In genomic region chr3:96700376-96700775, GRCm38 (mm10) we compare ENCODE assay signal across 11 mouse cellular contexts. TPM values are rescaled to one million over a fixed set of nuclear protein-coding genes. Genes with fewer than 3 reads are reported as not detected.
DNase-seq lines count a peak whose midpoint lies in the region; ATAC-seq and TF ChIP-seq lines count a peak whose summit lies in the region.
"Had no signal": no experiment of that assay in that cellular context is flagged by ENCODE, and none has a peak within 500 bp of the region (broad histone marks: within the 10 kb centered on the region; RNA-seq: fewer than 3 reads in every experiment).

No protein-coding gene starts in this region.

- H3K9me3 ChIP-seq in lung, postnatal 0 days (ENCODE audit: low read length): no peaks in the 10 kb centered on the region
- H3K9me3 ChIP-seq in hindbrain, embryonic 10.5 days: no peaks in the 10 kb centered on the region
- H3K9me3 ChIP-seq: heart, embryonic 15.5 days had no signal

- no peak for ATAC-seq in lung, postnatal 0 days
- ATAC-seq: midbrain, embryonic 16.5 days had no signal

- peaks cover 22% of the 10 kb centered on the region for H3K36me3 ChIP-seq in lung, postnatal 0 days (ENCODE audit: insufficient read depth, low read length)
- H3K36me3 ChIP-seq in splenic B cell, adult 2 months (ENCODE audit: control insufficient read depth, insufficient read depth, low read length, poor library complexity, severe bottlenecking): no peaks in the 10 kb centered on the region
- H3K36me3 ChIP-seq in hindbrain, embryonic 10.5 days: peaks cover 60% of the 10 kb centered on the region

- no peak overlapping the region for H3K4me2 ChIP-seq in lung, postnatal 0 days (replicated peaks; ENCODE audit: low read depth, low read length)
- H3K4me2 ChIP-seq: heart, embryonic 15.5 days had no signal

- H3K9ac ChIP-seq in lung, postnatal 0 days (replicated peaks; ENCODE audit: low read depth): no peak overlapping the region
- H3K9ac ChIP-seq: heart, embryonic 15.5 days had no signal

- intact Hi-C loops in gastrocnemius, adult 2 months (cut with DNase I): loop anchor here (5.0 kb wide), 1 partner anchor 153 kb away; no protein-coding TSS in a partner anchor

- H3K27ac ChIP-seq in gastrocnemius, adult 2 months: no peak overlapping the region
- H3K27ac ChIP-seq in lung, postnatal 0 days (ENCODE audit: low read length): no peak overlapping the region
- H3K27ac ChIP-seq in hindbrain, embryonic 10.5 days: no peak overlapping the region
- H3K27ac ChIP-seq: heart, embryonic 15.5 days had no signal

- no peak for TF ChIP-seq EP300 in lung, postnatal 0 days (IDR thresholded peaks at IDR 0.05)

- H3K4me3 ChIP-seq in gastrocnemius, adult 2 months: no peak overlapping the region
- no peak overlapping the region for H3K4me3 ChIP-seq in lung, postnatal 0 days (ENCODE audit: low read depth, low read length)
- H3K4me3 ChIP-seq in hindbrain, embryonic 10.5 days: no peak overlapping the region
- H3K4me3 ChIP-seq: heart, embryonic 15.5 days had no signal

- DNase-seq in gastrocnemius, adult 2 months: no peak
- DNase-seq in gastrocnemius, adult 18-20 months (ENCODE audit: low spot score): no peak
- peak; percentile 65 for DNase-seq in lung, postnatal 0 days (ENCODE audit: low spot score)
- DNase-seq in lung, adult 18-20 months: no peak
- peak; percentile 42 for DNase-seq in brain, adult 2 months (ENCODE audit: low read depth, low spot score)
- peak; percentile 59 for DNase-seq in splenic B cell, adult 2 months (ENCODE audit: low read depth, low spot score)
- DNase-seq in layer of hippocampus, adult 11-12 months (ENCODE audit: low spot score): no peak
- no peak for DNase-seq in hindbrain, embryonic 10.5 days (ENCODE audit: low spot score)
- DNase-seq: right cerebral cortex, postnatal 25 days had no signal

- 51% methylated on average over 7 of the region's 7 CpGs for WGBS in lung, postnatal 0 days
- 59% methylated on average over 7 of the region's 7 CpGs for WGBS in hindbrain, embryonic 10.5 days

- peak; percentile 67 for TF ChIP-seq CTCF in gastrocnemius, adult 2 months (IDR thresholded peaks at IDR 0.05)
- TF ChIP-seq CTCF in lung, postnatal 0 days (IDR thresholded peaks at IDR 0.05): peak; percentile 65

- H3K27me3 ChIP-seq in lung, postnatal 0 days (replicated peaks; ENCODE audit: insufficient read depth, low read length): no peaks in the 10 kb centered on the region
- no peaks in the 10 kb centered on the region for H3K27me3 ChIP-seq in splenic B cell, adult 2 months (ENCODE audit: control insufficient read depth, insufficient read depth, low read length, poor library complexity, severe bottlenecking)
- H3K27me3 ChIP-seq in hindbrain, embryonic 10.5 days (ENCODE audit: insufficient read depth, poor library complexity, severe bottlenecking): no peaks in the 10 kb centered on the region
- H3K27me3 ChIP-seq: heart, embryonic 15.5 days had no signal

- peaks cover 4% of the 10 kb centered on the region; the same call in 1 of the 2 replicates for H3K4me1 ChIP-seq in lung, postnatal 0 days (ENCODE audit: insufficient read depth, low read depth, low read length)
- peaks cover 37% of the 10 kb centered on the region for H3K4me1 ChIP-seq in hindbrain, embryonic 10.5 days (replicated peaks)

RNA-seq across cellular contexts. Expression of gene Pias3, which starts 4.2 kb away (rescaled TPM):
- total RNA-seq in gastrocnemius, adult 2 months (2021): 1 to 10 TPM; 5.5 to 5.6 TPM
- 1 to 10 TPM; 6.1 to 7.5 TPM for total RNA-seq in gastrocnemius, adult 18-20 months (2021)
- polyA plus RNA-seq in lung, postnatal 0 days (2015; fragmentation: Nextera tagmentation; extraction: Ambion mirVana): 26.9 and 31.1 TPM in 2 replicates
- 46.2 and 48.3 TPM in 2 replicates for polyA plus RNA-seq in hindbrain, embryonic 10.5 days (2016; fragmentation: Nextera tagmentation; extraction: Ambion mirVana)

RNA-seq across cellular contexts. Expression of gene Nudt17, which starts 8.0 kb away (rescaled TPM):
- under 1 TPM; 0.31 to 0.73 TPM for total RNA-seq in gastrocnemius, adult 2 months (2021)
- total RNA-seq in gastrocnemius, adult 18-20 months (2021): under 1 TPM; 0.50 to 0.76 TPM
- 5.3 and 5.8 TPM in 2 replicates for polyA plus RNA-seq in lung, postnatal 0 days (2015; fragmentation: Nextera tagmentation; extraction: Ambion mirVana)
- 17.1 and 19.4 TPM in 2 replicates for polyA plus RNA-seq in hindbrain, embryonic 10.5 days (2016; fragmentation: Nextera tagmentation; extraction: Ambion mirVana)

RNA-seq across cellular contexts. Expression of gene Polr3c, which starts 27.1 kb away (rescaled TPM):
- 10 to 100 TPM; 23.2 to 24.3 TPM for total RNA-seq in gastrocnemius, adult 2 months (2021)
- total RNA-seq in gastrocnemius, adult 18-20 months (2021): 10 to 100 TPM; 21.0 to 22.4 TPM
- 17.9 and 19.2 TPM in 2 replicates for polyA plus RNA-seq in lung, postnatal 0 days (2015; fragmentation: Nextera tagmentation; extraction: Ambion mirVana)
- 44.4 and 45.3 TPM in 2 replicates for polyA plus RNA-seq in hindbrain, embryonic 10.5 days (2016; fragmentation: Nextera tagmentation; extraction: Ambion mirVana)

RNA-seq across cellular contexts. Expression of gene Rnf115, which starts 27.1 kb away (rescaled TPM):
- total RNA-seq in gastrocnemius, adult 2 months (2021): 10 to 100 TPM; 60.7 to 69.3 TPM
- total RNA-seq in gastrocnemius, adult 18-20 months (2021): 100 to 1,000 TPM in 1 of 2 experiments, 10 to 100 TPM in 1; 55.7 to 103 TPM
- 42.8 and 43.3 TPM in 2 replicates for polyA plus RNA-seq in lung, postnatal 0 days (2015; fragmentation: Nextera tagmentation; extraction: Ambion mirVana)
- polyA plus RNA-seq in hindbrain, embryonic 10.5 days (2016; fragmentation: Nextera tagmentation; extraction: Ambion mirVana): 63.8 and 64.2 TPM in 2 replicates

RNA-seq across cellular contexts. Expression of gene Ankrd35, which starts 30.4 kb away (rescaled TPM):
- total RNA-seq in gastrocnemius, adult 2 months (2021): under 1 TPM; 0.22 to 0.26 TPM
- total RNA-seq in gastrocnemius, adult 18-20 months (2021): under 1 TPM; 0.18 to 0.31 TPM
- polyA plus RNA-seq in lung, postnatal 0 days (2015; fragmentation: Nextera tagmentation; extraction: Ambion mirVana): 0.42 and 0.44 TPM in 2 replicates
- polyA plus RNA-seq in hindbrain, embryonic 10.5 days (2016; fragmentation: Nextera tagmentation; extraction: Ambion mirVana): 0.10 and 0.16 TPM in 2 replicates

Comparison
In these comparisons a context has a peak if more than half of its experiments do, and no peak if none do; other contexts are left out.
1. DNase-seq: peak in lung, postnatal 0 days (single experiment), brain, adult 2 months (single experiment) and splenic B cell, adult 2 months (single experiment); none in gastrocnemius, adult 2 months (single experiment), gastrocnemius, adult 18-20 months (single experiment), lung, adult 18-20 months (0 of 2), layer of hippocampus, adult 11-12 months (single experiment) and hindbrain, embryonic 10.5 days (single experiment).